18 mouse cellular contexts compared by ENCODE assay signal in genomic region chr12:55480471-55481153, GRCm38 (mm10). TPM values are rescaled to one million over a fixed set of nuclear protein-coding genes. Genes with fewer than 3 reads are reported as not detected.
DNase-seq lines count a peak whose midpoint lies in the region; ATAC-seq lines count a peak whose summit lies in the region.
"Had no signal": no experiment of that assay in that cellular context is flagged by ENCODE, and none has a peak within 500 bp of the region (broad histone marks: within the 10 kb centered on the region; RNA-seq: fewer than 3 reads in every experiment).

No protein-coding gene starts in this region.

- intact Hi-C loops in heart, postnatal 25 days (cut with DNase I) = no loop called here

- no peaks in the 10 kb centered on the region for H3K27me3 ChIP-seq in heart, embryonic 15.5 days
- H3K27me3 ChIP-seq in liver, embryonic 12.5 days (replicated peaks) = 0 out of 2 replicates have a peak, but pooled peaks cover 6% of the 10 kb centered on the region
- H3K27me3 ChIP-seq in liver, embryonic 11.5 days (replicated peaks; ENCODE audit: control insufficient read depth, insufficient read depth, low read length) = no peaks in the 10 kb centered on the region
- H3K27me3 ChIP-seq: embryonic facial prominence, embryonic 13.5 days; limb, embryonic 12.5 days; stomach, embryonic 15.5 days had no signal

- H3K4me3 ChIP-seq in heart, embryonic 15.5 days = no peak overlapping the region
- no peak overlapping the region for H3K4me3 ChIP-seq in liver, embryonic 12.5 days
- H3K4me3 ChIP-seq in liver, embryonic 11.5 days (ENCODE audit: low read depth, low read length) = no peak overlapping the region
- H3K4me3 ChIP-seq: embryonic facial prominence, embryonic 13.5 days; limb, embryonic 12.5 days; midbrain, embryonic 10.5 days; stomach, embryonic 15.5 days had no signal

- 0 out of 2 replicates have a peak, but pooled peaks have one; percentile 18 for ATAC-seq in heart, embryonic 15.5 days (replicated peaks; ENCODE audit: insufficient number of reproducible peaks, insufficient read depth, low FRiP score, low read depth)
- peak; percentile 51; the same call in 1 of the 2 replicates for ATAC-seq in liver, embryonic 12.5 days
- ATAC-seq in liver, embryonic 11.5 days (replicated peaks; ENCODE audit: low FRiP score) = no peak
- ATAC-seq in erythroblast, adult 5-6 weeks (replicated peaks; ENCODE audit: low FRiP score, poor library complexity, severe bottlenecking) = 0 out of 2 replicates have a peak, but pooled peaks have one; percentile 27

- H3K9ac ChIP-seq in heart, embryonic 15.5 days = no peak overlapping the region
- H3K9ac ChIP-seq in liver, embryonic 12.5 days = no peak overlapping the region
- H3K9ac ChIP-seq in liver, embryonic 11.5 days (ENCODE audit: low read depth, low read length) = no peak overlapping the region
- H3K9ac ChIP-seq: embryonic facial prominence, embryonic 13.5 days; hindbrain, embryonic 14.5 days; limb, embryonic 12.5 days; stomach, embryonic 15.5 days had no signal

- no peak for DNase-seq in heart, postnatal 25 days (ENCODE audit: low spot score)
- no peak for DNase-seq in liver, embryonic 11.5 days (ENCODE audit: low spot score)
- DNase-seq in retina, postnatal 1 day = peak; percentile 43
- no peak for DNase-seq in thymus, postnatal 4 days
- no peak for DNase-seq in spleen, postnatal 14 days (ENCODE audit: low spot score in 2 of 2)
- DNase-seq: adrenal gland, postnatal 25 days; cerebellum, postnatal 25 days; heart, adult 18-20 months; lung, postnatal 14 days; right cerebral cortex, postnatal 4 days had no signal

- no peaks in the 10 kb centered on the region for H3K36me3 ChIP-seq in heart, embryonic 15.5 days
- H3K36me3 ChIP-seq in liver, embryonic 12.5 days = no peaks in the 10 kb centered on the region
- no peaks in the 10 kb centered on the region for H3K36me3 ChIP-seq in liver, embryonic 11.5 days (ENCODE audit: control insufficient read depth, insufficient read depth, low read length)
- H3K36me3 ChIP-seq: stomach, embryonic 15.5 days had no signal

- H3K27ac ChIP-seq in heart, embryonic 15.5 days = no peak overlapping the region
- no peak overlapping the region for H3K27ac ChIP-seq in liver, embryonic 12.5 days
- H3K27ac ChIP-seq in liver, embryonic 11.5 days (ENCODE audit: low read depth, low read length) = no peak overlapping the region
- H3K27ac ChIP-seq: embryonic facial prominence, embryonic 13.5 days; hindbrain, embryonic 14.5 days; limb, embryonic 12.5 days; midbrain, embryonic 10.5 days; stomach, embryonic 15.5 days had no signal

- H3K4me1 ChIP-seq in heart, embryonic 15.5 days (replicated peaks) = peaks cover 4% of the 10 kb centered on the region; the same call in 1 of the 2 replicates
- H3K4me1 ChIP-seq in liver, embryonic 12.5 days = peaks cover 7% of the 10 kb centered on the region; the same call in 1 of the 2 replicates
- no peaks in the 10 kb centered on the region for H3K4me1 ChIP-seq in liver, embryonic 11.5 days (replicated peaks; ENCODE audit: control insufficient read depth, insufficient read depth, low read length)
- H3K4me1 ChIP-seq: stomach, embryonic 15.5 days had no signal

- 65% methylated on average over 2 of the region's 2 CpGs for WGBS in heart, embryonic 15.5 days
- WGBS in liver, embryonic 12.5 days (ENCODE audit: insufficient replicate concordance) = 83% methylated on average over 2 of the region's 2 CpGs
- WGBS in liver, embryonic 11.5 days = 85% methylated on average over 2 of the region's 2 CpGs

- H3K9me3 ChIP-seq in heart, embryonic 15.5 days (replicated peaks) = no peaks in the 10 kb centered on the region
- H3K9me3 ChIP-seq in liver, embryonic 12.5 days (replicated peaks) = no peaks in the 10 kb centered on the region
- no peaks in the 10 kb centered on the region for H3K9me3 ChIP-seq in liver, embryonic 11.5 days (ENCODE audit: control insufficient read depth, low read length)
- H3K9me3 ChIP-seq: embryonic facial prominence, embryonic 13.5 days; limb, embryonic 12.5 days; midbrain, embryonic 10.5 days; stomach, embryonic 15.5 days had no signal

- no peak overlapping the region for H3K4me2 ChIP-seq in heart, embryonic 15.5 days
- no peak overlapping the region for H3K4me2 ChIP-seq in liver, embryonic 12.5 days
- H3K4me2 ChIP-seq in liver, embryonic 11.5 days = no peak overlapping the region
- H3K4me2 ChIP-seq: embryonic facial prominence, embryonic 13.5 days; hindbrain, embryonic 14.5 days; limb, embryonic 12.5 days; stomach, embryonic 15.5 days had no signal

RNA-seq across cellular contexts. Expression of gene Nfkbia, which starts 11.8 kb away (rescaled TPM):
- polyA plus RNA-seq in heart, embryonic 15.5 days (2015; fragmentation: Nextera tagmentation; extraction: Ambion mirVana) = 61.4 and 82.5 TPM in 2 replicates
- total RNA-seq in heart, postnatal 25 days (2021) = 10 to 100 TPM; 40.8 to 42.7 TPM
- 14.5 and 15.7 TPM in 2 replicates for polyA plus RNA-seq in liver, embryonic 12.5 days (2016; fragmentation: Nextera tagmentation; extraction: Ambion mirVana)
- 25.8 TPM in 2 replicates for polyA plus RNA-seq in liver, embryonic 11.5 days (2014; fragmentation: Nextera tagmentation; extraction: Ambion mirVana)
- 13.4 and 14.8 TPM in 2 replicates for total RNA-seq in erythroblast, adult 5-6 weeks (2015; ENCODE audit: low replicate concordance)
- total RNA-seq in erythroblast, adult 5-6 weeks (2017; ENCODE audit: low replicate concordance) = 14.1 and 20.5 TPM in 2 replicates
